Mouse (Mus musculus): ENCODE data around the gene Brinp1.

DNA sequence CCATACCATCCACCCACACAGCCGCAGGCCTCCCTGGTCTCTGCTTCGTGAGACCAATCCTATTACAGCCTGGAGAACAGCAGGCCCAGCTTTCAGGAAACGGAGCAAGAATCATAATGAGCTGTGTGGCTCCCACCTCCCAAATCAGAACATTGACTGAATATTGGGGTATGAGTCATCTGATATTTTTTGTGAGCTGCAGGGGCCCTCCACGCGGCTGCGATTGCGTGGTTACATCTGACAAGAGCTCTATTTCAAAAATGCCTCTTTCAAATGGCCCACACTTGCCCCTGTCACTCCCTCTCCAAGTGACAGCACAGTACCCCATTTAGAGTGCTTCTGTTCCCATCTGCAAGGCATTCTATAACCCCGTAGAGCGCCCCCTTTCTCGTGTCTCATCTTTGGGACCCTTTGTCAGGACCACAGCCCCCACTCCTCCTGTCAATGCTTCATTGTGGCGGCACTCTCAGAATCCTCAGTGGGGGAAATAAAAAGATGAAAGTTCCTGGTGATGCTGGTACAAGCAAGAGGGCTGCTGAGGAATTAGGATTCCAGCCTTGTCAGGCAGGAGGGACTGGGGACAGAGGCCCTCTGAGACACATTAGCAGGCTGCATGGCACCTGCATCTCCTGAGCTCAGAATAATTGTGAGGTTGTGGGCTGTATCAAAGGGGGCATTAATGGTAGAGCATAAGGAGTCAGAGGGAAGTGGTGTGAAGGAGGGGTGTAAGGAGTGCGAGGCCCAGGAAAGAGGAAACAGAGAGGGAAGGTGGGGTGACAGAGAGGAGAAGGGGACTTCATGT is 188.2 kb downstream of the Brinp1 start:
- TF ChIP-seq CTCF (IDR thresholded peaks at IDR 0.05; ENCODE audit: low read depth) (no peak), EP300 (IDR thresholded peaks at IDR 0.05; ENCODE audit: low read depth) (no peak)

Measured in liver, postnatal 0 days (tissue).